Mouse (Mus musculus) neural tube, embryonic 15.5 days (tissue): ENCODE results near the gene Mrps23. TPM values are rescaled to one million over a fixed set of nuclear protein-coding genes. Genes with fewer than 3 reads are reported as not detected.

Source experiments
- ATAC-seq: fragments of 200-750 bp; cut with Nextera tagmentation; 2 replicates; pipeline ENCODE4 v1.8.0; 2017; ENCODE audit warnings: mild to moderate bottlenecking, moderate TSS enrichment, moderate library complexity; ENCODE audit not compliant: low FRiP score
- H3K27ac ChIP-seq: fragments of 300-500 bp; sonication (generic); replicated peaks from 2 replicates; pipeline ENCODE4 v1.5.1; 2015; ENCODE audit warnings: mild to moderate bottlenecking, inconsistent platforms
- H3K27me3 ChIP-seq: fragments of 300-500 bp; sonication (generic); replicated peaks from 2 replicates; pipeline ENCODE4 v1.6.1; 2015; ENCODE audit warnings: inconsistent platforms
- H3K36me3 ChIP-seq: fragments of 300-500 bp; sonication (generic); 2 replicates; pipeline ENCODE4 v1.6.1; 2015; ENCODE audit warnings: inconsistent platforms
- H3K4me1 ChIP-seq: fragments of 300-500 bp; sonication (generic); 2 replicates; pipeline ENCODE4 v1.6.1; 2015; ENCODE audit warnings: inconsistent platforms
- H3K4me2 ChIP-seq: fragments of 300-500 bp; sonication (generic); 2 replicates; pipeline ENCODE4 v1.6.1; 2015; ENCODE audit warnings: inconsistent platforms, mild to moderate bottlenecking, moderate library complexity
- H3K4me3 ChIP-seq: fragments of 300-500 bp; sonication (generic); replicated peaks from 2 replicates; pipeline ENCODE4 v1.5.1; 2015; ENCODE audit warnings: mild to moderate bottlenecking, inconsistent platforms
- H3K9ac ChIP-seq: fragments of 300-500 bp; sonication (generic); replicated peaks from 2 replicates; pipeline ENCODE4 v1.6.1; 2015; ENCODE audit warnings: mild to moderate bottlenecking, inconsistent platforms
- H3K9me3 ChIP-seq: fragments of 300-500 bp; sonication (generic); replicated peaks from 2 replicates; pipeline ENCODE4 v1.6.1; 2016; ENCODE audit warnings: inconsistent platforms
- WGBS: fragments of 180-500 bp; shearing (Covaris S2); methylation state at CpG from one replicate; pipeline ENCODE4 v1.1.7; 2015; ENCODE audit warnings: mixed read lengths; 5-methylcytosine and 5-hydroxymethylcytosine counted together
- polyA plus RNA-seq: library from polyadenylated mRNA; unstranded; fragments of >200 nt; fragmentation: Nextera tagmentation; extraction: Ambion mirVana; gene quantifications from 2 replicates; pipeline ENCODE4 v1.2.1, GENCODE M21; 2015

The Mrps23 gene
- polyA plus RNA-seq, 1 experiment from 2014 or later, result 64.9 TPM

GRCm38 (mm10) chr11:88253514-88254167 lies 49.5 kb downstream of the Mrps23 start:
- no peak for ATAC-seq
- Histone ChIP-seq H3K9ac (no peak overlapping the region), H3K4me2 (no peak overlapping the region), H3K9me3 (no peaks in the 10 kb centered on the region), H3K27me3 (no peaks in the 10 kb centered on the region), H3K4me3 (no peak overlapping the region), H3K27ac (peak overlapping the region; percentile 3; the same call in 1 of the 2 replicates), H3K36me3 (no peaks in the 10 kb centered on the region), H3K4me1 (peaks cover 36% of the 10 kb centered on the region)
- 22% methylated on average over 7 of the region's 7 CpGs for WGBS

- WGBS, result 75% methylated on average over 4 of the region's 4 CpGs
- H3K9ac ChIP-seq, result no peak overlapping the region
- H3K27me3 ChIP-seq, result no peaks in the 10 kb centered on the region
- H3K4me2 ChIP-seq, result no peak overlapping the region
- no peak for ATAC-seq
- peaks cover 24% of the 10 kb centered on the region for H3K4me1 ChIP-seq
- no peak overlapping the region for H3K27ac ChIP-seq
- H3K36me3 ChIP-seq, result no peaks in the 10 kb centered on the region
- no peaks in the 10 kb centered on the region for H3K9me3 ChIP-seq
- H3K4me3 ChIP-seq, result no peak overlapping the region
Measured at GRCm38 (mm10) chr11:88257700-88258099, 53.5 kb downstream of the Mrps23 start.

GRCm38 (mm10) chr11:88258212-88258611 lies 54.0 kb downstream of the Mrps23 start:
- H3K9me3 ChIP-seq, result no peaks in the 10 kb centered on the region
- H3K36me3 ChIP-seq, result no peaks in the 10 kb centered on the region
- no peak for ATAC-seq
- H3K4me2 ChIP-seq, result no peak overlapping the region
- peaks cover 19% of the 10 kb centered on the region for H3K4me1 ChIP-seq
- H3K27ac ChIP-seq, result no peak overlapping the region
- 84% methylated on average over 4 of the region's 4 CpGs for WGBS
- H3K4me3 ChIP-seq, result no peak overlapping the region
- no peak overlapping the region for H3K9ac ChIP-seq
- no peaks in the 10 kb centered on the region for H3K27me3 ChIP-seq

GRCm38 (mm10) chr11:88260463-88260862 lies 56.3 kb downstream of the Mrps23 start:
- Histone ChIP-seq H3K27me3 (no peaks in the 10 kb centered on the region), H3K27ac (no peak overlapping the region), H3K4me1 (peaks cover 10% of the 10 kb centered on the region), H3K4me3 (no peak overlapping the region), H3K36me3 (no peaks in the 10 kb centered on the region), H3K4me2 (no peak overlapping the region), H3K9me3 (no peaks in the 10 kb centered on the region), H3K9ac (no peak overlapping the region)
- 55% methylated on average over 7 of the region's 7 CpGs for WGBS
- no peak for ATAC-seq

Other genes starting within 250 kb of the Mrps23 start
- gene Dynll2, start 216.9 kb upstream of the Mrps23 start, polyA plus RNA-seq, result 57.6 and 76.0 TPM in 2 replicates
- gene Srsf1, start 157.0 kb upstream of the Mrps23 start, polyA plus RNA-seq, result 183 and 211 TPM in 2 replicates
- gene Vezf1, start 136.1 kb upstream of the Mrps23 start, polyA plus RNA-seq, result 35.0 and 39.1 TPM in 2 replicates
- 40.6 and 49.0 TPM in 2 replicates for gene Cuedc1, start 106.3 kb upstream of the Mrps23 start, polyA plus RNA-seq
- 0.13 and 0.15 TPM in 2 replicates for gene Ccdc182, start 89.7 kb downstream of the Mrps23 start, polyA plus RNA-seq